Mouse (Mus musculus) cerebral cortex, adult 2 months (tissue): Measurements from ENCODE around the gene Mmp27.

Experiments used
- WGBS: fragments of 180-500 bp; shearing (Covaris S2); methylation state at CpG from one replicate; pipeline ENCODE4 v1.1.7; 2018; 5-methylcytosine and 5-hydroxymethylcytosine counted together

Gene Mmp27

DNA sequence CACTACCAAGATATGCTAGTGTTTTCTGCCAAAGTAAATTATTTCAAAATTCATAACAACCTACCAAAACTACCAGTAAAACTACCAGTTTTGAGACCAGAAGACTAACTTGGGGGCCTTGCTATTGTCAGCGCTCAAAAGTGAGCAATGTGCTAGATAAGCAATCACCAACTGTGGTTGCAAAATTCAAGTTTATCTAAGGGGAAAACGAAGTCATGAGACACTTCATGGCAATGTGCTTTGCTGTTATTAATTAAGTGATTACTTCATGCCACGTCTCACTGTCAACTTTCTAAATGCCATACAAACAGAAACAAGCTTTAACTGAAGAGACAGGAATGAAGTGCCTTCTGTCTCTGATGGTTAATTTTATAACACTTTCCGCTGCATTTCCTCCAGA lies at the start of gene Mmp27:
Gene Mmp27 (plus strand): TSS at position 235 of the 400 bp plus-strand sequence.
- WGBS = 67% methylated on average over 4 of the region's 4 CpGs

GRCm38 (mm10) chr9:7526255-7526940 lies 44.8 kb upstream of the Mmp27 start:
- 67% methylated on average over 4 of the region's 4 CpGs for WGBS

DNA sequence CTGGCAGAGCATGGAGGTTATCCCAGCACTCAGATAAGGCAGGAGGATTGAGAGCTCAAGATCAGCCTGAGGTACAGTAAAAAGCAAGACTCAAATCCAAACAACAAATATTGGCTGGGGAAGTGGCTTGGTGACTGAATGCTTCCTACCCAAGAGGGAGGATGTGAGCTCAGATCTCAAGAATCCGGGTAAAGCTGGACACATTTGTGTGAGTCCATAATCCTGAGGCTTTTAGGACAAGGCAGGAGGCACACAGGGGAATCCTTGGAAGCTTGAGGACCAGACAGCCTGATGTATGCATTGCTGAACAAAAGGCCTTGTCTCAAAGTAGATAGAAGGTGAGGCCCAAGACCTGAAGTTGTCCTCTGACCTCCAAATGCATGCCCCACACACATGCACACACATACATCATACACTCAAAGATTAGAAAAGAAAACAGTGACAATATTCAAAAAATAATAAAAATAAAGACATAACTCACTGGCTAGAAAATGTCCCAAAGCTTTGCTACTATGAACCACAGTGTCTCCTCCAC lies 26.2 kb upstream of the Mmp27 start:
- 68% methylated on average over 1 of the region's 1 CpGs for WGBS

DNA sequence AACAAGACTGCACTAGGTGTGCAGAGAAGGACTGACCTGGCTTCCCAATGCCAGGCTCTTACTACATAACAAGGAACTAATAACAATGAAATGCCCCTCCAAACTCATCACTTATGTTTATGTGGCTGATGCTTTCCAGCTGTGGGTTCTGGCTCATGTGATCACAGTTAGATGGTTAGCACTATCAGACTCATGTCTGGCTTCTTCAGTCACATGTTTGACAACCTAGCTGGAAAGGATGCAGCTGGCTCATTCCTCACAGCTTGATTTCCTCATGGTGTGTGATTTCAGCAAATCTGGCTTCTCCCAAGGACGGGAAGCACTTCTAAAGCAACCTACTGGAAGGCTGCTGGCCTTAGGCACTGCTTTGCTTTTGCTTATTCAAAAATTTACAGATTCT lies 25.7 kb upstream of the Mmp27 start:
- 43% methylated on average over 1 of the region's 1 CpGs for WGBS

DNA sequence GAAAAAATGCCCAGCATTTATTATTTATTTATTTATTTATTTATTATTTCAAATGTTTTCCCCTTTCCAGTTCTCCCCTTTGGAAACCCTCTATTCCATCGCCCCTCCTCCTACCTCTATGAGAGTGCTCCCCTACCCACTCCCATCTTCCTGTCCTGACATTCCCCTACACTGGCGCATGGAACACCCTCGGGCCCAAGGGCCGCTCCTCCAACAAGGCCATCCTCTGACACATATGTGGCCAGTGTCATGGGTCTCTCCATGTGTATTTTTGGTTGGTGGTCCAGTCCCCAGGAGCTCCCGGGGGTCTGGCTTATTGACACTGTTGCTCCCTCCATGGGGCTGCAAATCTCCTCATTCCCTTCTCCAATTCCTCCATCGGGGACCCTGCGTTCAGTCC lies 25.3 kb upstream of the Mmp27 start:
- 86% methylated on average over 7 of the region's 7 CpGs for WGBS

DNA sequence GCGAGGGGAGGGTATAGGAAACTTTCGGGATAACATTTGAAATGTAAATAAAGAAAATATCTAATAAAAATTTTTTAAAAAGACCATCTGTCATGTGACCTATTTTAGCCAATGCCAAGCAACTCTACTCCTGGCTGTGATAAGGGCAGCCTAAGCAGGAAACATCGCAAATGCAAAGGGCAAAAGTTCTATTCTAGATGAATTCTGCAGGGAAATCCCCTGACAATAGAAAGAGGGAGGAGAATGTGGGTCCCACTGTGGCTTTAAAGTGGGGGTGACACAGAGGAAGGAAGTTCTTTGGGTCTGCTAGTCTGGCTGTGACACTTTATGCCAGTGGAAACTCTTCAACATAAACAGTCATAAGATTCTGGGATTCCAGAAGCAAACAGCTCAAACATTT lies 17.7 kb upstream of the Mmp27 start:
- WGBS = 88% methylated on average over 3 of the region's 3 CpGs

DNA sequence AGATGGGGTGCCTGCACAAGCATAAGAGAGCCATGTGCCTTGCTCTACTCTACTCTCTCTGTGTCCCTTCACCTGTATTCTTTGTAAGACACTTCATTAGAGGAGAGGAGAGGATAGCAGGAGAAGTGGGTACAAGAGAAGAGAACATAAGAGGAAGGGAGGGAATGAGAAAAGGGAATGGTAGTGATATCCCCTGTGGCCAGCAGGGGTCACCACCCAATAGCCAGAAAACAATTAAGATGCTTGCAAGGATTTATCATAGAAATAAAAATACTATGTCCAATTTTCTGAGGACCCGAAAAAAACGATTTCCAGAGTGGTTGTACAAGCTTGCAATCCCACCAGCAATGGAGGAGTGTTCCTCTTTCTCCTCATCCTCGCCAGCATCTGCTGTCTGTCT lies 16.8 kb upstream of the Mmp27 start:
- 50% methylated on average over 3 of the region's 3 CpGs for WGBS

DNA sequence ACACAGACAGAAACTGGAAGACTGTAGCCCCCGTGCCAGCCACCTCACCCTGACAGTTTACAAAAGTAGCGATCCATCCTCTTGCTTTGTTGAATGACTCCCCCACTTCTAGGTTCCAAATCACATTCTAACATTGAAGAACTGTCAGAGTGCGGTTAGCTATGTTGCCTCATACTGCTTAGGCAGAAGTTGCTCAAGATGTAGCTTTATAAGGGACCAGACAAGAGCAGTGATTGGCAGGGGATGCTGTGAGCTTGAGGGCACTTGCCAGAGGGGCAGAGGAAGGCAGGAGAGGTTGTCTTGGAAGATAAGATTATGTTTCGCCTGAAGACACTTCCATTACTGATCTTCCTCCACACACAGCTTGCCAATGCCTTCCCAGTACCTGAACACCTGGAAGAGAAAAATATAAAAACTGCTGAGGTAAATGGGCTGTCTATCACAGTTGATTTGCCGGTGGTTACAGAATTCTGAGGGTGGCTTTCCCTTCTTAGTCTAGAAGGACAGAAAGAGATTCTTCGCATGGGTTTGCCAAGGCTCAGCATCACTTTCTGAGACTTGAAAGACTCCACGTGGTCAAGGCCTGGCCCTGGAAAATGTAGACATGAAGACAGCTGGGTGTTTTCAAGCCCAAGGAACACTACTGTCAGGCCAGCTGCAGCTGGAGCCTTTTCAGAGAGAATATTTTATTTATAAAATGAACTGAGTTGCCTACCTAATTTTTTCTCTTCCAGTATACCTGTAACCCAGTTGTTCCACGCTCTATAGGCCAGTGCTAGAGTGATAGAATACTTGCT lies 12.8 kb upstream of the Mmp27 start, which contains the start of gene Mmp8:
Gene Mmp8 (plus strand): TSS at position 236 of the 797 bp plus-strand sequence.
- 87% methylated on average over 8 of the region's 8 CpGs for WGBS

DNA sequence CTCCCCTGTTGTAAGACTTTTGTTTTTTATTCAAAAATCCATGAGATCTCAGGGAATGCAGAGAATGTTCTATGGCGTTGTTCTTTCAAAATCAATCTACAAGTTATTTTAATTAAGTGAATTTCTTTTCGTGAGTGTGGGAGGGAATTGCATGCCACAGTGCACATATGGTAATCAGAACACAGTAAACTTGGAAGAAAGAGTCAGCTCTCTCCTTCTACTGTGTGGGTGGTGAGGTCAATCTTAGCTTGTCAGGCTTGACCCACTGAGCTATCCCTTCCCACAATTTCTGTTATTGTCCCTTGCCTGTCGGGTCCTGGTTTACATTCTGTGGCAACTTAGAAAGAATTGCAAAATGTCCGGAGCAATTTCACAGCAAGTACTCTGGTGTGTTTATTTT lies 11.2 kb upstream of the Mmp27 start:
- 68% methylated on average over 4 of the region's 4 CpGs for WGBS

- WGBS = 79% methylated on average over 7 of the region's 7 CpGs
Observed at GRCm38 (mm10) chr9:7567376-7567775, 3.8 kb upstream of the Mmp27 start.

DNA sequence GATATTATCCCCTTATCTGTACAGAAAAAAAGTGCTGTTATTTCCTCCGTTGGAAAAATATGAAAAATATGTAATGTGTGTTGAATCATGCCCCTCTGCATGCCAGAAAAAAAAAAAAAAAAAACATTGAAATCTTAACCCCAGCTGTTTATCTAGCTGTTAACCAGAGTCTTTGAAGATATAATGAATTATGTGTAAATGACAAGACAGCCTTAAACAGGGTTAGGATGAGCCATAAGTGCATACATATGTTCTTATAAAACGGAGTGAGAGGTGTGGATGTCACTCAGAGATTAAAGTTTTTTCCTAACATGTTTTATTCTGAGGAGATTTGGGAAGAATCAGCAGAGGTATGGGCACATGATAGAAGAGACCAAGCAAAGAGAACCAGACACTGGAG lies 3.3 kb upstream of the Mmp27 start:
- WGBS = 70% methylated on average over 2 of the region's 2 CpGs

DNA sequence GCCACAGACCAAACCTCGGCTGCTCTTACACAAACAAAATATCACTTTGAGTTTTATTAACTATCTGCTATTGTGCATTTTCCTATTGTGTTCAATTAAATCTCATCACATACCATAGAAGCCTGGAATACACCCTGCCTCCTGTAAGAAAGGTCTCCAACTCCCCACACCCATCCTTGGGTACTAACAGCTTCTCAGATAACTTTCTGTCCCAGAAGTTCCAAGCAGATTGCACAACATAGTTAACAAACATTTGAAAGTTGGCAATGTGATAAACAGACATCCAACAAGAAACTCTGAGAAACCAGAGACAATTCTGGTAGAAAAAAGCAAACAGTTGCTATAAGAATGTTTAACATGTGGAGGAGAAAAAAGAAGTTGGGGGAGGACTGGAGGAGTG lies 711 bp upstream of the Mmp27 start:
- WGBS = 90% methylated on average over 1 of the region's 1 CpGs

- WGBS = 78% methylated on average over 7 of the region's 7 CpGs
Observed at GRCm38 (mm10) chr9:7572188-7572587, 992 bp downstream of the Mmp27 start.

DNA sequence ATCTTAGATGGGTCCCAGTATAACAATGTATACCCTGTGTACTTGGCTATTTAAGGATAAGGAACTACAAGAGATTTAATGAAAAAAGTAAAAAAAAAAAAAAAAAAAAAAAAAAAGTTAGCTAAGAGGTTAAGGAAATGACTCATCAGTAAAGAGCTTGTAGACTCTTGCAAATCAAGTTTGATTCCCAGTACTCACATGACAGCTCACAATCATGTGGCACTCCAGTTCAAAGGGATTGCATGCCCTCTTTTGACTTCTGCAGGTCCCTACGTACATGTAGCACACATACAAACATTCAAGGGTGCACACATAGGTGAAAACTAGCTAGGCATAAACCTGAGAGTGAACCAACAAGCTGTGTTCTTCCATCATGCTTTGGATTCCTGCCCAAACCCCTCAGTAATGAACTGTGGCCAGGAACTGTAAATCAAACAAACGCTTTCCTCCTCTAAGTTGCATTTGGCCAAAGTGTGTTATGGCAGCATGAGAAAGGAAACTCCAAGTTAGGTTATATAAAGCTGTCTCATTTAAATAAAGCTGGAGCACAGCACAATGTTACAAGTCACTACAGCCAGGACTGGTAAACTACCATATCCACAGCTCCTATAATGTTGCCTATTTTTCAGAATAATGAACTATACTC lies 1.6 kb downstream of the Mmp27 start:
- 64% methylated on average over 2 of the region's 2 CpGs for WGBS

GRCm38 (mm10) chr9:7575526-7575925 lies 4.3 kb downstream of the Mmp27 start:
- WGBS = 83% methylated on average over 3 of the region's 3 CpGs

- WGBS = 95% methylated on average over 2 of the region's 2 CpGs
Observed at GRCm38 (mm10) chr9:7577371-7577770, 6.2 kb downstream of the Mmp27 start.

- 85% methylated on average over 8 of the region's 8 CpGs for WGBS
Observed at GRCm38 (mm10) chr9:7590063-7590462, 18.9 kb downstream of the Mmp27 start.

DNA sequence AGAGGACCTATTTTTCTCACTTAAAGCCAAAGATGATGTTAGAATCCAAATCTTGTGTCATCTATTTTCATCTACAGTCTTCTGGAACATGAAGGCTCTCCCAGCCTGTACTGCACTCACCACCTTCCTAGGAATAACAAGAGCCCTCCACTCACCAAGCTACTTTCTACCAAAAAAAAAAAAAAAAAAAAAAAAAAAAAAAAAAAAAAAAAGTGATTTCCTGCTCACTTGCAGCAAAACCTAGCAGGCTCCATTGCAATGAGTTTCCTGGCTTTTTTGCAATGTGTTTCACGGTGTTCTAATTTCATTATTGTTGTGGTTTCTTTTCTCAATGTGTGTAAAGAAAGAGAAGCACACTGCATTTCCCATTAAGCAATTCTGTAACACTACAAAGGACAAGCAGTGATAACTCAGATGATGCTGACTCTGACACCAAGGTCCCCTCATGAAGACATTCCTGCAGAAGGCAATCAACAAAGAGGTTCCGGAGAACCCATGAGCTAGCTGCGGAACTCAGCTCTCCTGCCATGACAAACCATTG lies 22.1 kb downstream of the Mmp27 start:
- WGBS = 85% methylated on average over 3 of the region's 3 CpGs

DNA sequence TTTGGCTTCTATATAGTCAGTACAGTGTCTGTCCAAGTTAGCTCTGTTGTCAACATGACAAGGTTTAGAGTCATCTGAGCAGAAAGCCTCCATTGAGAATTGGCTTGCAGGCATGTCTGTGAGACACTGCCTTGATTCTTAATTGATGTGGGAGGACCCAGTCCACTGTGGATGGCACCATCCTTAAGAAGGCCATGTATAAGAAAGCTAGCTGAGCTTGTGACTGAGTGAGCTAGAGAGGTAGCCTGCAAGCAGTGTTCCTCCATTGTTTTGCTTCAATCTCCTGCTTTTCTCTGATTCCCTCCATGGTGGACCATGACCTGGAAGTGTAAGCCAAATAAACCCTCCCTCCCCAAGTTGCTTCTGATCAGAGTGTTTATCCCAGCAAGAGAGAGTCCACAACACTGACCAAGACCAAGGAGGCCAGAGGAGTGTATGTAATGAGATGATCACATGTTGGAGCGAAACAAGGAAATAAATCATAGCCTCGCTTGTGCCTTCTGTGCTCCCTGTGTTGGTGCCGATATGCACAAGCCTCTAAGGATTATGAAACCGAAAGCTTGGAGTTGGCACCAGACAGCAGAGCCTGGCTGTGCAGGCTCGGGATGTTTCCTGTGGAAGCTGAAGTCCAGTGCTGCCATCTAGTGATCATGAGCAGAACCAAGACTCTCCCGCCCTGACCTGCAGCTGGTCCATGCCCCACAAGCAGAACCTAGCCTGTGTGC lies 23.8 kb downstream of the Mmp27 start:
- 2% methylated on average over 6 of the region's 6 CpGs for WGBS

DNA sequence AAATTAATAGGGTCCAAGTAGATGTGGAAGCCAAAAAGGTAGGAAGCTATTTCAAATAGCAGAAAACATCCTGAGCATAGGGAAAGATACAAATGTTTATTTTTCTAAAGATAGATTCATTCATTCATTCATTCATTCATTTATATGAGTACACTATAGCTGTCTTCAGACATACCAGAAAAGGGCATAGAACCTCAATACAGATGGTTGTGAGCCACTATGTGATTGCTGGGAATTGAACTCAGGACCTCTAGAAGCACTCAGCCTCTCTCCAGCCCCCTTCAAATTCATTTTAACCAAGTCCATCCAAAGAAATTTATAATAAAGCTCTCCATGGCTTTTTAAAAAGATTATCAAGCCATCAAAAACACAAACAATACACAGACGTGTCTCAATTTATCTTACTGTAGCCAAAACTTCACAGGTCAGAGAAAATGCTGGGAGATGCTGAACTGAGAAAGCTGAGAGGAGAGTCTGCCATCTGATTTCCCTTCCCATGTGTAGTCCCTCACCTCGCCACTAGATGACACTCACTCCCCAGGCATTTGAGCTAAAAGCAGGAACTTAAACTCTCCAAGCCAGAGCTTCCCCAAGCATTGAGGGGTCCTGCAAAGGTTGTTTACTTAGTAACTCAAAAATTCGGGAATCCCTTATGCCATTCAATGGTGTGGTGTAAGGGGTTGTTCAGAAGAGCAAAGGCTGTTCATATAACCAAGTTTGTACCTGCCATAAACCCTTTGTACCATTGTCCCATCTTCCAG lies 32.0 kb downstream of the Mmp27 start:
- 3% methylated on average over 3 of the region's 3 CpGs for WGBS

GRCm38 (mm10) chr9:7604005-7604404 lies 32.8 kb downstream of the Mmp27 start:
- WGBS = 43% methylated on average over 6 of the region's 6 CpGs
